Mouse (Mus musculus) heart, postnatal 4 days (tissue): ENCODE data around the gene Lrp6. TPM values are rescaled to one million over a fixed set of nuclear protein-coding genes. Genes with fewer than 3 reads are reported as not detected.

Experiments used
- DNase-seq: peaks from one replicate; pipeline ENCODE4 v3.0.0; 2021
- total RNA-seq, 2 experiments: library from RNA; stranded (reverse); gene quantifications; 2 replicates each; pipeline ENCODE4 v1.2.3; 2021

Gene Lrp6
- total RNA-seq, 2 experiments from 2014 or later = 48.6 to 50.9 TPM

GRCm38 (mm10) chr6:134434044-134434443, 132.7 kb downstream of the Lrp6 start:
- peak; percentile 25 for DNase-seq

GRCm38 (mm10) chr6:134433281-134433680, 133.5 kb downstream of the Lrp6 start:
- no peak for DNase-seq

- DNase-seq = no peak
Measured at GRCm38 (mm10) chr6:134431583-134431982, 135.2 kb downstream of the Lrp6 start.

GRCm38 (mm10) chr6:134430161-134430799, 136.5 kb downstream of the Lrp6 start:
- peak; percentile 26 for DNase-seq

- no peak for DNase-seq
Measured at GRCm38 (mm10) chr6:134428455-134428854, 138.3 kb downstream of the Lrp6 start.

- DNase-seq = no peak
Measured at GRCm38 (mm10) chr6:134427165-134427564, 139.6 kb downstream of the Lrp6 start.

GRCm38 (mm10) chr6:134425216-134425717, 141.5 kb downstream of the Lrp6 start:
- peak; percentile 78 for DNase-seq

GRCm38 (mm10) chr6:134421921-134422320, 144.8 kb downstream of the Lrp6 start:
- no peak for DNase-seq

- no peak for DNase-seq
Measured at GRCm38 (mm10) chr6:134420375-134420774, 146.4 kb downstream of the Lrp6 start.

- DNase-seq = no peak
Measured at GRCm38 (mm10) chr6:134417886-134418285, 148.9 kb downstream of the Lrp6 start.

- no peak for DNase-seq
Measured at GRCm38 (mm10) chr6:134416556-134417105, 150.1 kb downstream of the Lrp6 start.

GRCm38 (mm10) chr6:134414532-134414883, 152.3 kb downstream of the Lrp6 start:
- DNase-seq = no peak

- DNase-seq = no peak
Measured at GRCm38 (mm10) chr6:134413706-134414531, 152.8 kb downstream of the Lrp6 start.

GRCm38 (mm10) chr6:134407226-134407625, 159.5 kb downstream of the Lrp6 start:
- DNase-seq = no peak

- no peak for DNase-seq
Measured at GRCm38 (mm10) chr6:134403684-134404070, 163.1 kb downstream of the Lrp6 start.

GRCm38 (mm10) chr6:134402914-134403683, 163.7 kb downstream of the Lrp6 start:
- DNase-seq = peak; percentile 82

Other genes starting within 250 kb of the Lrp6 start
- gene Bcl2l14, start 170.6 kb downstream of the Lrp6 start, total RNA-seq = not detected
- gene Mansc1, start 65.5 kb upstream of the Lrp6 start, total RNA-seq = 1 to 10 TPM; 8.4 to 9.7 TPM
- gene Borcs5, start 72.5 kb upstream of the Lrp6 start, total RNA-seq = 10 to 100 TPM; 10.8 to 11.0 TPM
- gene Dusp16, start 225.7 kb upstream of the Lrp6 start, total RNA-seq = 10 to 100 TPM; 32.4 to 34.9 TPM